Mouse (Mus musculus): Measurements from ENCODE around the gene Ankdd1a.
A peak's percentile ranks its signal among the peaks of the same experiment; 100 is the strongest.

Gene Ankdd1a

DNA sequence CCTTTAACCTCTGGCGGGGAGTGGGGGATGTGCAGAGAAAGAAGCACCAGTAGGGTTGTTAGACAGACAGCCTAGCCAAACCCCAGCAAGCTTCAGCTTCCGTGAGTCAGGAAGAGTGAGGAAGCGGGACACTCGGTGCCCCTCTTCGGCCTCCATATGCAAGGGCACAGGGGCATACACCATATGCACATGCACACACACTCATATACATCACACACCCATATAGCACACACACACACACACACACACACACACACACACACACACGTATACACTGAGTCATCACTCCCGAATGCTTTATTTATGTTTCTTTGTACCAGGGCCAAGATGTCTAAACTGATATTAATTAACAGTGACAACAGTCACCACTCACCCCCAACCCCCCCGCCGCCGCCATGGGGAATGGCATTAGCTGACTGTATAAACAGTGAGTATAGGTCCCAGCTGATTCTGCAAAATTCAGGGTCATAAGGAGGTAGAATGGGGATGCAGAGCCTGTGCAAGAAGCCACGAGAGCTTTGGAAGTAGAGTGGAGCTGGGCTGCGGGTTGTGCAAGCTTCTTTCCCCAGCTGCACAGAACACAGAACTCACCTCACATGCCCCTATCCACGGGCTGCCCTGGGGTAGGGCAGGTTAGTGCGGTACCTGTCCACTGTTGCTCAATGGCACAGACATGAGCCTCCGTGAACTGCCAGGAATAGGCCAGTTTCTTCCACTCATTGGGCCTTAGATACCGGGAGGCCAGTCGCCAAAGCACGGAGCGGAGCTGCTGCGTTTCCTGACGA lies 17.1 kb downstream of the Ankdd1a start:
- no peak for DNase-seq (ENCODE audit: low read depth)

DNA sequence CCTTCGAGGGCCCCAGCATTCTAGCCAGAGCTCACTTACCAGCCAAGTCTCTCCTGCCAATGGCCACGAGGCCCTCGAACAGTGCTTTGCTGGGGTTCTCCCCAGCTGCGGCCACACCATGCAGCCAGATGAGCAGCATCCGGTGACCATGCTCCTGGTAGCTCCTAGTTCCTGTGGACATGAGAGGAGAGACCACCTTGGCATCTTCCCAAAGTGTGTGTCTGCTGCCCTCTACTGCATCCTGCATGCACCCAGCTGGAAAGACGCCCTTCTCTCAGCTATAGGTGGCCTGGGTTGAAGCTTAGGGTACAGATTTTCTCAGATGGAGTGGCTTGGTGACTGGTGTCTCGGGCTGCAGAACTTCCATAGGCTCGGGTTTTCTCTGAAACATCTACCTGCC lies 17.8 kb downstream of the Ankdd1a start:
- no peak for DNase-seq (ENCODE audit: low read depth)

DNA sequence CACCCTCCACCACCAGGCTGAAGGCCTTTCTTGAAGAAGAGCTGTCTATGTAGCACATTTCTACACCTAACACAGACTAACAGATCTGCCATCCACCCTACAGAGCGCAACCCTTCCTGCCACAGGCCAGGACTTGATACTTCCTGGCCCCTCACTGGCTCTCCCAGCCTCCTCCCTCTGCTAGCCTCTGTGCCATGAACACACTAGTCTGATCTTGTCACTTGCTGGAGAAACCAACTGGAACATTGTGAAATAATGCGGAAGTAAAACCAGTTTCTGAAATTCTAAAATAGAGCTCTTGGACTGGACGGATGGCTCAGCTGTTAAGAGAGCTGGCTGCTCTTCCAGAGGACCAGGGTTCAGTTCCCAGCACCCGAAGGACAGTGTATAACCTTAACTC lies 27.1 kb downstream of the Ankdd1a start:
- no peak for DNase-seq (ENCODE audit: low read depth)

DNA sequence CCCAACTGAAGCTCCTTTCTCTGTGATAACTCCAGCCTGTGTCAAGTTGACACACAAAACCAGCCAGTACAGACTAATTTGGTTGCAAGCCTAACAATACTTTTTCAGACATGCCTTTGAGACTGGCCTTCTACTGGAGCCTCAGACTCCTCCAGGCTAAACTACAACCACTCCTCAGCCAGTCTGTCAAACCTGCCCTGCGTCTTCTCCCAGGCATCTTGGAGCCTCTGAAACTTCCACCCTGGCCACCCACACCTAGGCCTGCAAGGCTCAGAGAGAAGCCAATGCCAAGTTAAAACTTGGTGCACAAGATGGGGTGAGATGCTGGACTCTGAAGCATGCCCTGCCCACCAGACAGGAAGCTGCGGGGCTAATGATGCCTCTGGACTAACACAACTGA lies 27.6 kb downstream of the Ankdd1a start:
- DNase-seq (ENCODE audit: low read depth): no peak

DNA sequence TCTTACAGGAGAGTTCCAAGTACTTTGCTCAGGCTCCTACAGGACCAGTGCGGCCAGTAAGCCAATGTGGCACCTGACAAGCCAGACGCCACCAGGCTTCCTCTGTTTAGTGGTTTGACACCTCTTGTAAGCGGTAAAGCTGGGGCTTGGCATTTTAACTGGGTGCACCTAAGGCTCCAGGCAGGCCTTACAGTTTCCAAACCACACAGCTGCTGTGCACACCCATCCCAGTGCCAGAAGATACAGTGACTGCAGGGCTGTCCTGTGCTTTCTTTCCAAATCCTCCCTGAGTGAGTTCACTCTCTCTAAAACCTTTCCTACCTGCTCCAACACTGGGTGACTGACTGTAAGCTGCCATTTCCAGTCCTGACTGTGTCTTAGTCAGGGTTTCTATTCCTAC lies 28.5 kb downstream of the Ankdd1a start:
- DNase-seq (ENCODE audit: low read depth): no peak

DNA sequence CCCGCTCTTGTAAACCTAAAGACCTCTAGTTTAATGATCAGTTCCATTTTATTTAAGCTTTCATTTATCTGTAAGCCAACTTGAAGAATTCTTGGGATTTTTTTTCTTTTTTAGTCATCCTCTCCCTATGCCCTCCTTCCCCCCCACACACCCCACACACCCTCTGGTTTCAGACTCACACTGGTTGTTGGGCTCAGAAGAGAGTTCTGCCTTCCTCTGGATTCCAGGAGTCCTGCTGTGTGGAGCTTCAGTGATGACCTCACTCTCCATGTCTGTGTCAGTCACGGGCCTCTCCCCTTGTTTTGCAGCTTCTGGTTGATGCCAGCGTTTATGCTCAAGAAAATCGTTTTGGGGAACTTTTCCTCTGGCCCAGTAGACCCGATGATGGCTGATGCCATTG lies 39.9 kb downstream of the Ankdd1a start:
- DNase-seq (ENCODE audit: low read depth): no peak

DNA sequence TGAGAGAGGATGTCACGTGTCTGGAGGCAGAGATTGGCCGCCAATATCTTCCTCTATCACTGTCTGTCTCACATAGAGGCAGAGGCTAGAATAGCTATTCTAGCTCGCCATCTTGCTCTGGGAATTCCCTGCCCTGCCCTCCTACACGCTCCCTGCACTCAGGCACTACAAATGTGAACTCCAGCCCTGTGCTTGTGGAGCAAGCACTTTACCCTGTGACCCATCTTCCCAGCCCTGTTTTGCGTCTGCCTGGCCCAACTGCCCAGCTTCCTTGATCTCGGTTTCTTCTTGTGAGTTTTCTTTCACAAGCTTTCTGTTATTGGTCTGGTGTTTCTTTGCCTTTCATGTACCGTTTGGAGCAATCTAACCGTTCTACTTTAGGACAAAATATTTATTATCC lies 40.8 kb downstream of the Ankdd1a start:
- no peak for DNase-seq (ENCODE audit: low read depth)

DNA sequence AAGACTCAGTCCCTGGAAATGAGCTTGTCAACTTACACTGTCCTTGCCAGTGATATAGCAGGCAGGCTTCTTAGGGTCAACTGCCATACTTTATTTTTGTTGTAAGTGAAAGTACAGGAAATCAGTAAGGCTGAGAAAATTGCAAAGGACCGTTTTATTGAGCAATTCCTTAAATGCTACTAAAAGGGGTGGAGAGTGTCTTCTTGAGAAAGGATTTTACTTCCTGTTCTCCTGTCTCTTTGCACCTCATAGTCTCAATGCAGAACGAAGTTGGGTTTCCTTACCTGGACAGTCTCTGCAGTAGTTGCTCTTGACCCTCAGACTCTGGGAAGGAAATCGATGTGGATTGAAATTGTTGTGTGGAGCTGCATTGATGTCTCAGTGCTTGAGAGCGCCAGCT lies 47.2 kb downstream of the Ankdd1a start:
- DNase-seq (ENCODE audit: low read depth): no peak

DNA sequence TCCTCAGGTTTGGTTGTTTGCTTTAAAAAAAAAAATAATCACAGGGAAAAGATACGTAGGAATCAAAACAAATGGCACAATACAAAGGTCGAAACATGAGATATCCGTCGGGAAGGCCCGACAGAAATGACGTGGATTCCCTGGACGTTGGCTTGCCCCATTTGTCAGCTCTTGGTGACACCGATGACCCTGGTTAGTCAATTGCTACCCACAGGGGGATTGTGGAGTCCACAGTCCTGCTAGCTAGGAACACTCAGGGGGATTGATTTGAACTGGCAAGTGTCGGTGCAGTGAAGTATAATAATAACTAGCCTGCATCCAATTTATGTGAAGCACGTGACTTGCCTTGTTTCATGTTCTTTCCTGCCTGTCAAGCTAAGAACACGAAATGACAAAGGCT lies 52.3 kb downstream of the Ankdd1a start:
- DNase-seq (ENCODE audit: low read depth): no peak

DNA sequence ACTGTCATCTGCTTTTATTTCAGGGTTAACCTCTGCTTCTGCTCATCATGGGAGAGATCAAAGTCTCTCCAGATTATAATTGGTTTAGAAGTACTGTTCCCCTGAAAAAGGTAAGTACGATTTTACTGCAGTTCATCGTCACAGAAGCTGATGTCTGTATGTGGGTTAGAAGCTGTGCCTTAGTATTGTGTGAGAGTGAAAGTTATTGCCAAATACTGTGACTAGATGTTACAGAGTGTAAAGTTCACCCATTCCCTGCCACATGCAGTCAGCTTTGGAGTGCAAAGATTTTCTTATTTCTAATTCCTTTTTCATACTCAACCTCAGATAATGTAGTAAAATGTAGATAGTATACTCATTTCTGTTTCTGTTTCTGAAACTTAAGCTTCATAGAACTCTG lies 54.8 kb downstream of the Ankdd1a start:
- no peak for DNase-seq (ENCODE audit: low read depth)

DNA sequence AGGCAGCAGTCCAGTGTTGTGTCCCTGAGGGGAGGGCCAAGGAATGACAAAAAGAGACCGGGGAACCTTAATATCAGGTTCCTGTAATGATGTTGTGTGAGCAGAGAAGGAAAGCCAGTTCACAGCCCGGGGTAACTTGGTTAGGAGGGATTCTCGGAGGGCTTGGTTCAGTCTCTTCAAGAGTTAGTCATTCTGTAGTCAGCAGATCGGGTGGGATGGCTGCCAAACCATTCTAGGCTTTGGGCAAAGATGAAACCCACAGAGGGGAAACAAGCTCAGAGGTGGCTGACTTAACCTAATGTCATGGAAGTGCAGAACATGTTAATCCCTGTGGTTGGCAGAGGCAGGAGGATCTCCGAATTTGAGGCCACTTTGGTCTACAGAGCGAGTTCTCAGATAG lies 55.8 kb downstream of the Ankdd1a start:
- DNase-seq (ENCODE audit: low read depth): no peak

DNA sequence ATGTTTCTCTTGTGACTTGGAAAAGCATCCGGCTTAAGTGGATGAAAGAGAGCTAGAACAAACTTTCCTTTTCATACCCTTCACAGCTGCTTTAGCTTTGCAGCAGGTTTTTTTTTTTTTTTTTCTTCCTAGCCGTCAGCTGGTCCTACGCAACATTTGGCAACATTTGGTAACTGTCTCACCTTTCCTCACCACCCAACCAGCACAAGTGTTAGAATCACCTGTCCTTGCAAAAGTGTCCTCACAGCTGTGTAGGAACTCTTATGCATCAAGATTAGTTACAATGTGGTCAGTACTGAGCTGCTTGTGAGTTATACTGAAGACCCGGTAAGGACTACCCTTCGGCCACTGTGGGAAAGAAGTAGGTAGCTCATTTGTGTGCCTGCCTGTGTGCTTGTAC lies 57.4 kb downstream of the Ankdd1a start:
- no peak for DNase-seq (ENCODE audit: low read depth)

DNA sequence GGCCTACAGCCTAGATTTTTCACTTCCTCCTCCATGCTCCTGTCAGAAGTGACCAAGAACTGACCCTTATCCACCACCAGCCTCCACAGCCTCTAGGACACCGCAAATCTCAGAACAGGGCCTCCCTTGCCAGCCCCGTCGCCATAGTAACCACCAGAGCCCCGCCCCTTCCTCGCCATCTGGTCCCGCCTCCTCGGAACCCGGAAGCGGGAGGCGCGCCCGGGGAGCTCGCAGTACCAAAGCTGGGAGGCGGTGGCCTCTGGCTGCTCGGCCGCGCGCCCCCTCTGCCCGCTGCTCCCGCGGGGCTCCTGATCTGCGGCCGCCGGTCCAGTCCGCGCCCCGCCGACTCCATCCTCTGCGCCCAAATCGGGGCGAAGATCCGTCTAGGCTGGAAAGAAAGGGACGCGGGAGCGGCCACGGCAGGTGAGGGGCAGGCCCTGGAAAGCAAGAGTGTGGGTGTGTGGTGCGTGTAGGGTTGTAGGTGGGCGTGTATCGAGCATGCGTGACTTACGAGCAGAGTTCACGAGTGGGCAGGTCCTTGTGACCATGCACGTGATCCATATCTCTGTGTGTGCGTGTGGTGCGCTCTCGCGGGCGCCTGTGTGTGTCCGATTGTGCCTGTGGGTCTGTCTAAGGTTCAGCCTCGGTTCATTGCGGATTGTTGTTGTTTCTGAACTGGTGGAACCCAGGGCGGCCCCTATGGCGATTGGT lies 59.1 kb downstream of the Ankdd1a start, which contains the start of gene Spg21:
Gene Spg21, plus strand, starts transcription at position 216 of the 711 bp plus-strand sequence.
- peak; percentile 83 for DNase-seq (ENCODE audit: low read depth)

DNA sequence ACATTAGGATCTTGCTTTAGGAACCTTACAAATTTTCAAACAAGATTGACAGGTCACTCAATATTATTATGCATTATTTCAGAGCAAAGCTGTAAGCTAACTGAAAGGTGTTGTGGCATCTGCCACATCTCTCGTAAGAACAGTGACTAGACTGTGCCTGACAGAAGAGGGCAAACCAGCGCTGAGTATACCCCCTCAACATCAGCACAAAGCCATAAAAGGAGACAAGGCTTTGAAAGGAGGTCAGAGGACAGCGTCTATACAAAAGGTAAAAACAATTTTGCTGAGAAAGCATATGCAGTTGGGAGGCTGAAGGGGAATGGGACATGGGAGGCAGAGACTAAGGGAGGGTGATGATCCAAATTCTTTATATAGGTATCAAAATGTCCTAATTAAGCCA lies 59.8 kb downstream of the Ankdd1a start:
- DNase-seq (ENCODE audit: low read depth): no peak

DNA sequence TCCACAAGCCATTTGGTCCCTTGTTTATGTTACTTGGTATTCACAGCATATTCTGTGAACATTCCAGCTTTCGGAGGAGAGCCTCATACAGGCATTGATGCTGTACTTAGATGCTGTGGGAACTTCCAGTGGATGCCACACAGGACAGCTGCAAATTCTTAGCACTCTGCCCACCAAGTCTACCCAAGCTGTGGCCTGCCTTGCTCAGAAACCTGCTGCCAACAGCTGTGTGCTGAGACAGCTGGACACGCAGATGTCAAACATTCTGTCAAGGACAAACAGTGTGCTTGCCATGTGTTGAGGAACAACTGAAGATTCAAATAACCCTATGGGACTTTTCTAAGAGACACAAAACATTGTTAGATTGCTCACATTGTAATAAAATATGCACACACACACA lies 61.0 kb downstream of the Ankdd1a start:
- no peak for DNase-seq (ENCODE audit: low read depth)

DNA sequence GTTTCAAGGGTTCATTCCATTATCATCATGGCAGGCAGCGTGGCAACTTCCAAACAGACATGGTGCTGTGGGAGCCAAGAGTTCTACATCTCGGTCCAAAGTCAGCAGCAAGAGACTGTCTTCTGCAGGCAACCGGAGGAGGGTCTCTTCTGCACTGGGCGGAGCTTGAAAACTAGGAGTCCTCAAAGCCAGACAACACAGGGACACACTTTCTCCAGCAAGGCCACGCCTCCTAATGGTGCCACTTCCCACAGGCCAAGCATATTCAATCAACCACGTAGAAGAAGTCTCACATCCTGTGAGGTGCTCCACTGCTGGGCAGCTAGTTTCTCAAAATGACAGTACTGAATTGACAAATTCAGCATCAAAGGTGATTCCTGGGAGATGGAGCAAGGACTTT lies 72.0 kb downstream of the Ankdd1a start:
- DNase-seq (ENCODE audit: low read depth): no peak

DNA sequence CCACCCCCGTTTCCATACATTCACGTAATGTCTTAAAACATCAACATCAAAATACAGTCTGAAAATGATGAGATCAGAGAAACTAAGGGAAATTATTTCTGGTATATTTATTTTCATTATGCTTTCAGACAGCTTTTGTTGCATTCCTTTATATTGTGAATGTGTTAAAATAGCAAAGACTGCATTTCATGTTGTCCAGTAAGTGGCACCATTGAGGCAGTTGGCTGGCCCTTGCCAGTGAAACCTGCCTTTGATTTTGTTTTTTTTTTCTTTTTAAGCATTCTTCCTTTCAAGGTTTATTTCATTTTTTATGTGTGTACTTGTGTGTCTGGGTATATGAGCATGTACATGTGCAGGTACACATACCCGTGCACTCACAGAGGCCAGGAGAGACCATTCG lies 75.3 kb downstream of the Ankdd1a start:
- DNase-seq (ENCODE audit: low read depth): no peak

Data from c-Kit-positive CD71-negative TER-119-negative erythroid progenitor cells, embryonic 14.5 days (primary cell).